Mouse (Mus musculus) lung, embryonic 14.5 days (tissue): ENCODE measurements at regions not wholly inside any gene's neighbourhood (a gene's known extent, or its start where the extent isn't known, plus 50 kb on each side); places are given as distances from the start of the nearest gene placed in this dataset.
A peak's percentile ranks its signal among the peaks of the same experiment; 100 is the strongest.

Source experiments
- ATAC-seq: fragments of 200-750 bp; cut with Nextera tagmentation; 2 replicates; pipeline ENCODE4 v1.8.0; 2017; ENCODE audit warnings: mild to moderate bottlenecking, moderate TSS enrichment, moderate library complexity; ENCODE audit not compliant: insufficient read depth
- DNase-seq: peaks from one replicate; pipeline ENCODE4 v3.0.0-alpha.2; 2015
- H3K27ac ChIP-seq: fragments of 300-500 bp; sonication (generic); 2 replicates; pipeline ENCODE4 v1.5.1; 2014; ENCODE audit warnings: low read depth, mild to moderate bottlenecking, moderate library complexity
- H3K27me3 ChIP-seq: fragments of 300-500 bp; sonication (generic); 2 replicates; pipeline ENCODE4 v1.6.1; 2014; ENCODE audit warnings: low read length, control low read depth; ENCODE audit not compliant: insufficient read depth
- H3K36me3 ChIP-seq: fragments of 300-500 bp; sonication (generic); 2 replicates; pipeline ENCODE4 v1.6.1; 2014; ENCODE audit warnings: control low read depth; ENCODE audit not compliant: insufficient read depth
- H3K4me1 ChIP-seq: fragments of 300-500 bp; sonication (generic); 2 replicates; pipeline ENCODE4 v1.6.1; 2014; ENCODE audit warnings: antibody characterized with exemption, control low read depth; ENCODE audit not compliant: insufficient read depth
- H3K4me2 ChIP-seq: fragments of 300-500 bp; sonication (generic); 2 replicates; pipeline ENCODE4 v1.6.1; 2014; ENCODE audit warnings: mild to moderate bottlenecking
- H3K4me3 ChIP-seq: fragments of 300-500 bp; sonication (generic); 2 replicates; pipeline ENCODE4 v1.5.1; 2014; ENCODE audit warnings: low read depth, low read length
- H3K9ac ChIP-seq: fragments of 300-500 bp; sonication (generic); 2 replicates; pipeline ENCODE4 v1.6.1; 2014
- H3K9me3 ChIP-seq: fragments of 300-500 bp; sonication (generic); 2 replicates; pipeline ENCODE4 v1.6.1; 2016; ENCODE audit warnings: low read depth, low read length, control low read depth
- CTCF ChIP-seq: IDR thresholded peaks from 2 replicates; pipeline ENCODE4 v1.5.1; 2016; ENCODE audit warnings: antibody characterized with exemption, low read depth
- WGBS: fragments of 180-500 bp; shearing (Covaris S2); extraction: QIAGEN DNeasy Blood & Tissue Kit; methylation state at CpG from one replicate; pipeline ENCODE4 v1.1.7; 2014; 5-methylcytosine and 5-hydroxymethylcytosine counted together

GRCm38 (mm10) chr14:106520808-106521207 is 414.8 kb downstream of the Trim52 start:
- no peak for TF ChIP-seq CTCF
- 71% methylated on average over 8 of the region's 8 CpGs for WGBS

GRCm38 (mm10) chr14:106550150-106550549 is 444.2 kb downstream of the Trim52 start:
- ATAC-seq (no peak), DNase-seq (no peak)
- H3K9me3 ChIP-seq, result no peaks in the 10 kb centered on the region
- no peaks in the 10 kb centered on the region for H3K27me3 ChIP-seq
- H3K9ac ChIP-seq, result no peak overlapping the region
- H3K36me3 ChIP-seq, result no peaks in the 10 kb centered on the region
- no peak overlapping the region for H3K4me3 ChIP-seq
- no peak for TF ChIP-seq CTCF
- H3K4me2 ChIP-seq, result no peak overlapping the region
- H3K4me1 ChIP-seq, result no peaks in the 10 kb centered on the region
- H3K27ac ChIP-seq, result no peak overlapping the region
- WGBS, result 25% methylated on average over 1 of the region's 1 CpGs

More at GRCm38 (mm10) chr14:106520808-106521207, 414.8 kb downstream of the Trim52 start:
- Histone ChIP-seq H3K4me1 (no peaks in the 10 kb centered on the region), H3K4me2 (no peak overlapping the region), H3K27me3 (no peaks in the 10 kb centered on the region), H3K4me3 (no peak overlapping the region), H3K9ac (no peak overlapping the region), H3K9me3 (no peaks in the 10 kb centered on the region), H3K36me3 (no peaks in the 10 kb centered on the region), H3K27ac (no peak overlapping the region)
- DNase-seq (no peak), ATAC-seq (no peak)

GRCm38 (mm10) chr14:106579281-106579680 is 473.3 kb downstream of the Trim52 start:
- WGBS, result 37% methylated on average over 2 of the region's 2 CpGs

GRCm38 (mm10) chr14:106581886-106582285 is 475.9 kb downstream of the Trim52 start:
- Histone ChIP-seq H3K4me2 (no peak overlapping the region), H3K4me1 (no peaks in the 10 kb centered on the region), H3K27me3 (no peaks in the 10 kb centered on the region), H3K36me3 (no peaks in the 10 kb centered on the region), H3K9ac (no peak overlapping the region), H3K4me3 (no peak overlapping the region), H3K27ac (no peak overlapping the region), H3K9me3 (no peaks in the 10 kb centered on the region)
- ATAC-seq (no peak), DNase-seq (no peak)
- 82% methylated on average over 6 of the region's 6 CpGs for WGBS
- no peak for TF ChIP-seq CTCF

More at GRCm38 (mm10) chr14:106579281-106579680, 473.3 kb downstream of the Trim52 start:
- Histone ChIP-seq H3K9ac (no peak overlapping the region), H3K27ac (no peak overlapping the region), H3K9me3 (no peaks in the 10 kb centered on the region), H3K4me2 (no peak overlapping the region), H3K36me3 (no peaks in the 10 kb centered on the region), H3K4me1 (no peaks in the 10 kb centered on the region), H3K4me3 (no peak overlapping the region), H3K27me3 (no peaks in the 10 kb centered on the region)
- no peak for TF ChIP-seq CTCF
- ATAC-seq (no peak), DNase-seq (no peak)

- 39% methylated on average over 9 of the region's 9 CpGs for WGBS
These were observed 487.4 kb downstream of the Trim52 start for GRCm38 (mm10) chr14:106593352-106593751.

DNA sequence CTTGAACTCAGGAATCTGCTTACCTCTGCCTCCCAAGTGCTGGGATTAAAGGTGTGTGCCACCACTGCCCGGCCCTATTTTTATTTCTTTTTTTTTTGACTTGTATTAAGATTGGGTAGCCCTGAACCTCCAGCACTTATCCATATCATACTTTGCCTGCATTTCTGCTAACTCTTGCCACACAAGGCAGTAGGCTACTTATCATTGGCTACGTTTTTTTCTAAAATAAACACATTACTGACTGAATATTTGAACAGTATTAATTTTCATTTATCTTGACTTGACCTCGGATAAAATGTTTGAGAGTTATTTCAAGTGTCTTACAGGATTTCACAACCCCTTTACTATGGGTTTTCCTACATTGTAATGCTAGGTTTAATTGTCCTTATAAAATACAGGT is 488.0 kb downstream of the Trim52 start:
- TF ChIP-seq CTCF, result no peak
- ATAC-seq, result peak; percentile 49; the same call in 1 of the 2 replicates
- DNase-seq, result no peak
- 34% methylated on average over 3 of the region's 3 CpGs for WGBS
- Histone ChIP-seq H3K9me3 (no peaks in the 10 kb centered on the region), H3K27me3 (no peaks in the 10 kb centered on the region), H3K9ac (no peak overlapping the region), H3K27ac (no peak overlapping the region), H3K36me3 (no peaks in the 10 kb centered on the region), H3K4me2 (no peak overlapping the region), H3K4me1 (no peaks in the 10 kb centered on the region), H3K4me3 (no peak overlapping the region)

More at GRCm38 (mm10) chr14:106593352-106593751, 487.4 kb downstream of the Trim52 start:
- no peaks in the 10 kb centered on the region for H3K4me1 ChIP-seq
- no peak overlapping the region for H3K27ac ChIP-seq
- no peak overlapping the region for H3K4me2 ChIP-seq
- no peaks in the 10 kb centered on the region for H3K9me3 ChIP-seq
- ATAC-seq (peak; percentile 63; the same call in 1 of the 2 replicates), DNase-seq (peak; percentile 58)
- no peak overlapping the region for H3K9ac ChIP-seq
- no peak for TF ChIP-seq CTCF
- H3K36me3 ChIP-seq, result no peaks in the 10 kb centered on the region
- H3K4me3 ChIP-seq, result no peak overlapping the region
- no peaks in the 10 kb centered on the region for H3K27me3 ChIP-seq

DNA sequence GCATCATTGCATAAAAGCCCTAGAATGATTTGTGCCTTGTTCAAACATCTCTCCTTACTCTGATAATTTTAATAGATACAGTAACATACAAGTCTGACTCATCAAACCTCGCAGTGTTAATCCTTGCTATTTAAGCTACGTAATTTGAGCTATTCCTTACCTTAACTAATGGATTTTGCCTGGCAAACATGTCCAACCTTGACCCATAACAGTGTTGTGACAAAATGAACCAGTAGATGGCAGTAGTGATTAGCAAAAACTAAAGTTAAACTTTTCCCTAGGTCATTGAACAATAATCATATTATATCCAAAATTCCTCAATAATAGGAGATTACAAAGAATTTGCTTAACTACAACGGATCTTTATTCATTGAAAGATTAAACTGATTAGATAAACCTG is 501.0 kb downstream of the Trim52 start:
- H3K27ac ChIP-seq, result no peak overlapping the region
- H3K4me1 ChIP-seq, result no peaks in the 10 kb centered on the region
- DNase-seq, result peak; percentile 81
- H3K4me2 ChIP-seq, result no peak overlapping the region
- H3K9ac ChIP-seq, result no peak overlapping the region
- WGBS, result 12% methylated on average over 3 of the region's 3 CpGs
- no peak overlapping the region for H3K4me3 ChIP-seq
- no peaks in the 10 kb centered on the region for H3K36me3 ChIP-seq
- ATAC-seq, result no peak
- TF ChIP-seq CTCF, result peak; percentile 70
- H3K9me3 ChIP-seq, result no peaks in the 10 kb centered on the region
- no peaks in the 10 kb centered on the region for H3K27me3 ChIP-seq
